Mouse (Mus musculus): ENCODE results near the gene Eng.

GRCm38 (mm10) chr2:32645647-32646046 is 748 bp upstream of the Eng start:
- TF ChIP-seq CTCF (IDR thresholded peaks at IDR 0.05; ENCODE audit: control insufficient read depth, insufficient read depth, insufficient read length) (no peak), USF1 (IDR thresholded peaks at IDR 0.05; ENCODE audit: low read depth) (no peak)

All from C2C12 (cell line).